Mouse (Mus musculus) heart, adult 11 months (tissue): Measurements from ENCODE around the gene Itga8.

Source experiments
- DNase-seq: peaks from one replicate; pipeline ENCODE4 v3.0.0; 2022

The Itga8 gene

GRCm38 (mm10) chr2:12301431-12302170 is at the start of gene Itga8:
Itga8 (minus strand) TSS chr2:12301922.
- peak; percentile 96 for DNase-seq

GRCm38 (mm10) chr2:12348914-12349313 is 47.2 kb upstream of the Itga8 start:
- DNase-seq: peak; percentile 61

- DNase-seq: peak; percentile 8
Measured at GRCm38 (mm10) chr2:12331962-12332361, 30.2 kb upstream of the Itga8 start.

GRCm38 (mm10) chr2:12329620-12330019 is 27.9 kb upstream of the Itga8 start:
- no peak for DNase-seq

GRCm38 (mm10) chr2:12329068-12329407 is 27.3 kb upstream of the Itga8 start:
- no peak for DNase-seq

- DNase-seq: peak; percentile 73
Measured at GRCm38 (mm10) chr2:12328355-12329067, 26.8 kb upstream of the Itga8 start.

- DNase-seq: peak; percentile 71
Measured at GRCm38 (mm10) chr2:12327691-12328354, 26.1 kb upstream of the Itga8 start.

- DNase-seq: peak; percentile 89
Measured at GRCm38 (mm10) chr2:12327216-12327615, 25.5 kb upstream of the Itga8 start.

- peak; percentile 89 for DNase-seq
Measured at GRCm38 (mm10) chr2:12325868-12326267, 24.1 kb upstream of the Itga8 start.

- DNase-seq: peak; percentile 99
Measured at GRCm38 (mm10) chr2:12325417-12325816, 23.7 kb upstream of the Itga8 start.

GRCm38 (mm10) chr2:12320914-12321313 is 19.2 kb upstream of the Itga8 start:
- peak; percentile 86 for DNase-seq

GRCm38 (mm10) chr2:12318715-12319114 is 17.0 kb upstream of the Itga8 start:
- DNase-seq: peak; percentile 82

GRCm38 (mm10) chr2:12318036-12318435 is 16.3 kb upstream of the Itga8 start:
- peak; percentile 96 for DNase-seq

GRCm38 (mm10) chr2:12317343-12317742 is 15.6 kb upstream of the Itga8 start:
- peak; percentile 99 for DNase-seq

- peak; percentile 96 for DNase-seq
Measured at GRCm38 (mm10) chr2:12316361-12316760, 14.6 kb upstream of the Itga8 start.

- peak; percentile 71 for DNase-seq
Measured at GRCm38 (mm10) chr2:12314028-12314427, 12.3 kb upstream of the Itga8 start.

- peak; percentile 45 for DNase-seq
Measured at GRCm38 (mm10) chr2:12308466-12308865, 6.7 kb upstream of the Itga8 start.

- peak; percentile 92 for DNase-seq
Measured at GRCm38 (mm10) chr2:12307311-12307710, 5.6 kb upstream of the Itga8 start.

GRCm38 (mm10) chr2:12305064-12305650 is 3.4 kb upstream of the Itga8 start:
- peak; percentile 78 for DNase-seq

- DNase-seq: peak; percentile 82
Measured at GRCm38 (mm10) chr2:12300449-12301228, 1.1 kb downstream of the Itga8 start.

- peak; percentile 23 for DNase-seq
Measured at GRCm38 (mm10) chr2:12297287-12297686, 4.4 kb downstream of the Itga8 start.

GRCm38 (mm10) chr2:12295150-12295549 is 6.6 kb downstream of the Itga8 start:
- DNase-seq: peak; percentile 22

- DNase-seq: peak; percentile 95
Measured at GRCm38 (mm10) chr2:12294060-12294459, 7.7 kb downstream of the Itga8 start.
